Mouse (Mus musculus) kidney, adult 2 months (tissue): ENCODE measurements around the gene Col4a2. TPM values are rescaled to one million over a fixed set of nuclear protein-coding genes. Genes with fewer than 3 reads are reported as not detected.

Experiments used
- DNase-seq: peaks from one replicate; pipeline ENCODE4 v3.0.0; 2021
- H3K27ac ChIP-seq: fragments of 200-500 bp; 2 replicates; pipeline ENCODE4 v1.5.1; 2012; ENCODE audit warnings: low read depth, low read length, control low read depth, inconsistent platforms; ENCODE audit not compliant: insufficient read depth
- H3K27me3 ChIP-seq: fragments of 200-500 bp; replicated peaks from 2 replicates; pipeline ENCODE4 v1.6.1; 2012; ENCODE audit warnings: mild to moderate bottlenecking, moderate library complexity, low read length, inconsistent platforms; ENCODE audit not compliant: control insufficient read depth, insufficient read depth
- H3K36me3 ChIP-seq: fragments of 200-500 bp; 2 replicates; pipeline ENCODE4 v1.6.1; 2012; ENCODE audit warnings: mild to moderate bottlenecking, moderate library complexity, low read length, inconsistent platforms; ENCODE audit not compliant: control insufficient read depth, insufficient read depth
- H3K4me1 ChIP-seq: fragments of 200-500 bp; 2 replicates; pipeline ENCODE4 v1.6.1; 2011; ENCODE audit warnings: low read length; ENCODE audit not compliant: control insufficient read depth, insufficient read depth
- H3K4me3 ChIP-seq: fragments of 200-500 bp; 2 replicates; pipeline ENCODE4 v1.5.1; 2011; ENCODE audit warnings: mild to moderate bottlenecking, low read depth, low read length, control low read depth; ENCODE audit not compliant: insufficient read depth
- CTCF ChIP-seq: fragments of 200-500 bp; conservative IDR thresholded peaks from 2 replicates; pipeline ENCODE4 v1.5.1; 2011; ENCODE audit warnings: low read depth, mild to moderate bottlenecking, control low read depth, low read length, moderate library complexity, mixed read lengths; ENCODE audit not compliant: insufficient read depth, insufficient read length
- POLR2A ChIP-seq: fragments of 200-500 bp; IDR thresholded peaks from one replicate; pipeline ENCODE4 v1.6.1; 2011; ENCODE audit warnings: low read depth, low read length, control low read depth
- WGBS: fragments of 180-500 bp; shearing (Covaris S2); methylation state at CpG from one replicate; pipeline ENCODE4 v1.1.7; 2018; 5-methylcytosine and 5-hydroxymethylcytosine counted together
- polyA plus RNA-seq: library from polyadenylated mRNA; depleted of rRNA; stranded (reverse); fragments of >200 nt; gene quantifications from 2 replicates; pipeline ENCODE4 v1.2.3, GENCODE M21; 2012

Col4a2 gene
- polyA plus RNA-seq, 1 experiment = 75.6 TPM

- Histone ChIP-seq H3K4me3 (peak overlapping the region; percentile 27), H3K27ac (no peak overlapping the region), H3K36me3 (no peaks in the 10 kb centered on the region), H3K27me3 (no peaks in the 10 kb centered on the region), H3K4me1 (peaks cover 19% of the 10 kb centered on the region)
- no peak for TF ChIP-seq CTCF
- no peak for TF ChIP-seq POLR2A
- WGBS = 39% methylated on average over 8 of the region's 8 CpGs
- DNase-seq = no peak
Observed at GRCm38 (mm10) chr8:11314613-11315012, 2.0 kb downstream of the Col4a2 start.

GRCm38 (mm10) chr8:11315179-11315943 lies 2.8 kb downstream of the Col4a2 start:
- Histone ChIP-seq H3K4me1 (peaks cover 11% of the 10 kb centered on the region), H3K36me3 (no peaks in the 10 kb centered on the region), H3K4me3 (no peak overlapping the region), H3K27ac (no peak overlapping the region), H3K27me3 (no peaks in the 10 kb centered on the region)
- TF ChIP-seq CTCF = no peak
- TF ChIP-seq POLR2A = no peak
- WGBS = 73% methylated on average over 16 of the region's 16 CpGs
- DNase-seq = no peak

GRCm38 (mm10) chr8:11316118-11316517 lies 3.5 kb downstream of the Col4a2 start:
- Histone ChIP-seq H3K36me3 (no peaks in the 10 kb centered on the region), H3K27me3 (no peaks in the 10 kb centered on the region), H3K4me3 (no peak overlapping the region), H3K27ac (no peak overlapping the region), H3K4me1 (peaks cover 9% of the 10 kb centered on the region)
- 79% methylated on average over 6 of the region's 6 CpGs for WGBS
- DNase-seq = no peak
- TF ChIP-seq CTCF (no peak), POLR2A (no peak)

GRCm38 (mm10) chr8:11319405-11319804 lies 6.8 kb downstream of the Col4a2 start:
- Histone ChIP-seq H3K27me3 (no peaks in the 10 kb centered on the region), H3K27ac (no peak overlapping the region), H3K4me1 (peaks cover 20% of the 10 kb centered on the region), H3K36me3 (no peaks in the 10 kb centered on the region), H3K4me3 (no peak overlapping the region)
- DNase-seq = no peak
- TF ChIP-seq CTCF (no peak), POLR2A (no peak)
- 89% methylated on average over 11 of the region's 11 CpGs for WGBS

GRCm38 (mm10) chr8:11321841-11322240 lies 9.2 kb downstream of the Col4a2 start:
- Histone ChIP-seq H3K4me1 (peaks cover 29% of the 10 kb centered on the region), H3K4me3 (no peak overlapping the region), H3K27ac (no peak overlapping the region), H3K36me3 (no peaks in the 10 kb centered on the region), H3K27me3 (no peaks in the 10 kb centered on the region)
- no peak for TF ChIP-seq POLR2A
- no peak for TF ChIP-seq CTCF
- no peak for DNase-seq
- 65% methylated on average over 7 of the region's 7 CpGs for WGBS

- TF ChIP-seq POLR2A = no peak
- no peak for TF ChIP-seq CTCF
- Histone ChIP-seq H3K4me1 (peaks cover 39% of the 10 kb centered on the region), H3K4me3 (no peak overlapping the region), H3K27me3 (no peaks in the 10 kb centered on the region), H3K27ac (peak overlapping the region; percentile 41), H3K36me3 (no peaks in the 10 kb centered on the region)
- peak; percentile 75 for DNase-seq
- WGBS = 61% methylated on average over 5 of the region's 5 CpGs
Observed at GRCm38 (mm10) chr8:11322724-11323585, 10.3 kb downstream of the Col4a2 start.

GRCm38 (mm10) chr8:11323681-11324080 lies 11.1 kb downstream of the Col4a2 start:
- 38% methylated on average over 1 of the region's 1 CpGs for WGBS
- TF ChIP-seq CTCF (no peak), POLR2A (no peak)
- DNase-seq = peak; percentile 78
- peak overlapping the region; percentile 41 for H3K27ac ChIP-seq
- H3K4me1 ChIP-seq = peaks cover 43% of the 10 kb centered on the region
- no peak overlapping the region for H3K4me3 ChIP-seq
- H3K36me3 ChIP-seq = no peaks in the 10 kb centered on the region
- no peaks in the 10 kb centered on the region for H3K27me3 ChIP-seq
